Mouse (Mus musculus) embryonic facial prominence, embryonic 11.5 days (tissue): ENCODE data around the gene Acp2. TPM values are rescaled to one million over a fixed set of nuclear protein-coding genes. Genes with fewer than 3 reads are reported as not detected.
A peak's percentile ranks its signal among the peaks of the same experiment; 100 is the strongest.
"Not testable (repeated sequence)": the region's sequence is repeated elsewhere in the genome, so short reads cannot be mapped to it uniquely, and the experiment has no call there.

Source experiments
- ATAC-seq: fragments of 200-750 bp; cut with Nextera tagmentation; replicated peaks from 2 replicates; pipeline ENCODE4 v1.8.0; 2017; ENCODE audit warnings: low read depth; ENCODE audit not compliant: insufficient number of reproducible peaks, low FRiP score, low TSS enrichment
- DNase-seq: peaks from one replicate; pipeline ENCODE4 v3.0.0-alpha.2; 2015; ENCODE audit warnings: low spot score
- H3K27ac ChIP-seq: fragments of 300-500 bp; sonication (generic); replicated peaks from 2 replicates; pipeline ENCODE4 v1.5.1; 2014; ENCODE audit warnings: mild to moderate bottlenecking, low read depth, low read length, control low read depth
- H3K27me3 ChIP-seq: fragments of 300-500 bp; sonication (generic); 2 replicates; pipeline ENCODE4 v1.6.1; 2014; ENCODE audit warnings: mild to moderate bottlenecking, low read length, moderate library complexity, mixed read lengths; ENCODE audit not compliant: control insufficient read depth, insufficient read depth
- H3K36me3 ChIP-seq: fragments of 300-500 bp; sonication (generic); replicated peaks from 2 replicates; pipeline ENCODE4 v1.6.1; 2014; ENCODE audit warnings: low read depth, mild to moderate bottlenecking, low read length, moderate library complexity, mixed read lengths; ENCODE audit not compliant: control insufficient read depth, insufficient read depth
- H3K4me1 ChIP-seq: fragments of 300-500 bp; sonication (generic); 2 replicates; pipeline ENCODE4 v1.6.1; 2014; ENCODE audit warnings: low read length, mixed read lengths; ENCODE audit not compliant: control insufficient read depth, insufficient read depth
- H3K4me2 ChIP-seq: fragments of 300-500 bp; sonication (generic); 2 replicates; pipeline ENCODE4 v1.6.1; 2014; ENCODE audit warnings: low read depth, mild to moderate bottlenecking, control low read depth, low read length, moderate library complexity
- H3K4me3 ChIP-seq: fragments of 300-500 bp; sonication (generic); 2 replicates; pipeline ENCODE4 v1.5.1; 2014; ENCODE audit warnings: low read depth, low read length, control low read depth
- H3K9ac ChIP-seq: fragments of 300-500 bp; sonication (generic); replicated peaks from 2 replicates; pipeline ENCODE4 v1.6.1; 2014; ENCODE audit warnings: mild to moderate bottlenecking, control low read depth, low read length
- H3K9me3 ChIP-seq: fragments of 300-500 bp; sonication (generic); replicated peaks from 2 replicates; pipeline ENCODE4 v1.6.1; 2016; ENCODE audit warnings: mild to moderate bottlenecking, low read length, inconsistent platforms, mixed read lengths; ENCODE audit not compliant: control insufficient read depth
- WGBS: fragments of 180-500 bp; shearing (Covaris S2); extraction: QIAGEN DNeasy Blood & Tissue Kit; methylation state at CpG from one replicate; pipeline ENCODE4 v1.1.7; 2014; 5-methylcytosine and 5-hydroxymethylcytosine counted together
- polyA plus RNA-seq: library from polyadenylated mRNA; unstranded; fragments of >200 nt; fragmentation: Nextera tagmentation; extraction: Ambion mirVana; gene quantifications from 2 replicates; pipeline ENCODE4 v1.2.1, GENCODE M21; 2014

Acp2 gene
- polyA plus RNA-seq, 1 experiment from 2014 or later: 31.1 TPM

GRCm38 (mm10) chr2:91237511-91238080 lies 34.9 kb downstream of the Acp2 start:
- Histone ChIP-seq H3K27ac (peak overlapping the region; percentile 72), H3K4me3 (peak overlapping the region; percentile 49), H3K9ac (peak overlapping the region; percentile 63), H3K4me2 (peak overlapping the region; percentile 69)
- DNase-seq, H3K9me3 ChIP-seq, H3K4me1 ChIP-seq, H3K27me3 ChIP-seq, H3K36me3 ChIP-seq: not testable (repeated sequence)
- peak; percentile 9; the same call in 1 of the 2 replicates for ATAC-seq
- WGBS: 25% methylated on average over 4 of the region's 4 CpGs

- H3K27ac ChIP-seq: no peak overlapping the region
- no peaks in the 10 kb centered on the region for H3K9me3 ChIP-seq
- DNase-seq: no peak
- no peak for ATAC-seq
- no peaks in the 10 kb centered on the region for H3K36me3 ChIP-seq
- H3K27me3 ChIP-seq: no peaks in the 10 kb centered on the region
- H3K4me2 ChIP-seq: no peak overlapping the region
- WGBS: 74% methylated on average over 5 of the region's 5 CpGs
- H3K4me1 ChIP-seq: no peaks in the 10 kb centered on the region
- no peak overlapping the region for H3K9ac ChIP-seq
- no peak overlapping the region for H3K4me3 ChIP-seq
Observed at GRCm38 (mm10) chr2:91242547-91242946, 39.9 kb downstream of the Acp2 start.

DNA sequence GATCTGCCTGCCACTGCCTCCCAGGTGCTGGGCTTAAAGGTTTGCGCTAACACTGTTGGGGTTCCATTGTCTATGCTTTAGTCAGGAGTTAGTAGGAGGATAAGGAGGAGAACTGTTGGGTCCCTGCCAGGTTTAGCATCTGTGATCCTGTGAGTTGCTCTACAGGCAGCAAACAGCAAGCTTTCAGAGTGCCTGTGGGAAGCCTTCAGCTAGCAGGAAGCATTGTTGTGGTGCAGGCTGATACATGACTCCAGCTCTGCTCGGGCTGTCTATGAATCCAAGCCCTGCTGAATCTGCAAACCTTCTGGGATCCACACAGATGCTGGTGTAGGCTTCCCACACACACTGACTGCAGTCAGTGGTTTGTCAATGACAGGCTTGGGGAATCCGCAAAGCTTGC lies 40.7 kb downstream of the Acp2 start:
- H3K36me3 ChIP-seq: no peaks in the 10 kb centered on the region
- no peaks in the 10 kb centered on the region for H3K9me3 ChIP-seq
- no peak overlapping the region for H3K4me3 ChIP-seq
- DNase-seq (no peak), ATAC-seq (no peak)
- H3K4me2 ChIP-seq: no peak overlapping the region
- 63% methylated on average over 3 of the region's 3 CpGs for WGBS
- no peak overlapping the region for H3K27ac ChIP-seq
- H3K4me1 ChIP-seq: no peaks in the 10 kb centered on the region
- no peak overlapping the region for H3K9ac ChIP-seq
- no peaks in the 10 kb centered on the region for H3K27me3 ChIP-seq

DNA sequence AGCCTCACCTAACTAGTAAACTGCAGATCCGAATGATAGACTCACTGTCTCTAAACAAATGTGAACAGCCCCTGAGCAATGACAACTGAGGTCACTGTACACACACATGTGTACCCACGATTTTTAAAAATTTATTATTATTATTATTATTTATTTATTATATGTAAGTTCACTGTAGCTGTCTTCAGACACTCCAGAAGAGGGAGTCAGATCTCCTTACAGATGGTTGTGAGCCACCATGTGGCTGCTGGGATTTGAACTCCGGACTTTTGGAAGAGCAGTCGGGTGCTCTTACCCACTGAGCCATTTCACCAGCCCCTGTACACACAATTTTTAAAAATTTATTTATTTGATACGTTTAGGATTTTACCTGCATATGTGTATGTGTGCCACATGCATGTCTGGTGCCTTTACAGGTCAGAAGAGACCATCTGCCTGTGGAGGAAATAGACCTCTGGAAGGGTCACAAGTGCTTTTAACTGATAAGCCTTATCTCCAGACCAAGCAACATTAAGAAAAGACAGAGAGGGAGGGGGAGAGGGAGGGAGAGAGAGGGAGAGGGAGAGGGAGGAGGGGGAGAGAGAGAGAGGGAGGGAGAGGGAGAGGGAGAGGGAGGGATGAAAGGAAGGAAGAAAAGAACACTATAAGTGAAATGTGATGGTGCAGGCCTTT lies 42.0 kb downstream of the Acp2 start:
- no peak overlapping the region for H3K4me3 ChIP-seq
- 73% methylated on average over 5 of the region's 5 CpGs for WGBS
- H3K27ac ChIP-seq: no peak overlapping the region
- H3K9me3 ChIP-seq: no peaks in the 10 kb centered on the region
- no peaks in the 10 kb centered on the region for H3K27me3 ChIP-seq
- H3K9ac ChIP-seq: no peak overlapping the region
- no peak for DNase-seq
- H3K4me2 ChIP-seq: no peak overlapping the region
- no peaks in the 10 kb centered on the region for H3K36me3 ChIP-seq
- no peak for ATAC-seq
- H3K4me1 ChIP-seq: no peaks in the 10 kb centered on the region

DNA sequence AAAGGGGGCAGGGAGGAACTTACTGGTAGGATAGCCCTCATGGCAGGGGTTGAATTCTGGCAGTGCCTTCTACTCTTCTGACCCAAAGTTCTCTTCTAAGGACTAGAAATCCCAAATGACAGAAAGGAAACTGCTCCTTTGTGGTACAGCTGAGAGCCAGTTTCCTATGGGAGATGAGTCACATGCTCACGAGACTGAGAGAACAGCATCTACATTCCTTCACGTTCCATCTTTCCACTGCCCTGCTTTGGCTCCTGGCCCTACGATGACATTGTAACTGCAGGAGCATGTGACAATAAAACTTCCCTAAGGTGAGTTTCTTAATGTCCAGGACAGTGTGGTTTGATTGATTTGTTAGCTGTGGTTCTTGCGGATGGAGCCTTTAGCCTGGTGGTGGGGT lies 45.7 kb downstream of the Acp2 start:
- DNase-seq (no peak), ATAC-seq (no peak)
- no peak overlapping the region for H3K4me3 ChIP-seq
- H3K36me3 ChIP-seq: no peaks in the 10 kb centered on the region
- no peaks in the 10 kb centered on the region for H3K9me3 ChIP-seq
- no peak overlapping the region for H3K27ac ChIP-seq
- no peaks in the 10 kb centered on the region for H3K4me1 ChIP-seq
- H3K9ac ChIP-seq: no peak overlapping the region
- WGBS: 83% methylated on average over 4 of the region's 4 CpGs
- no peak overlapping the region for H3K4me2 ChIP-seq
- H3K27me3 ChIP-seq: no peaks in the 10 kb centered on the region

DNA sequence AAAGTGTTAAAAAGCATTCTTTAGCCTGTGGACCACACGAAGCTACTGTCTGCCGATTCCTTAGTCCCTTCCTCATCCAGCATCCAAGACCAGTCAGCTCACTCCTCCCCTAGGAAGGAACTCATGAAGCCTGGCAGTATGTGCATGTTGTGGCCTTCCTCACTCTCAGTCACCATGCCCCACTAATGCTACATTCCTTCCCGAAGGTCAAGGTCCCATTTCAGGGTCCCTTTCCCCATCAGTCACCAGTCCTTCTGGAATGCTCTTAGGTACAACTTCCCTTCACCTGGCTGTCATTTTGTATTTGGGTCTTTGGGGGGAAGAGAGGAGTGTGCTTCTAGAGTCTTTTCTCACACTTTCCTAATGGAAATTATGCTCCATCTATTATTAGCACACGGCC lies 49.3 kb downstream of the Acp2 start:
- no peak overlapping the region for H3K9ac ChIP-seq
- H3K36me3 ChIP-seq: no peaks in the 10 kb centered on the region
- H3K4me3 ChIP-seq: no peak overlapping the region
- no peaks in the 10 kb centered on the region for H3K4me1 ChIP-seq
- ATAC-seq (no peak), DNase-seq (no peak)
- no peaks in the 10 kb centered on the region for H3K9me3 ChIP-seq
- H3K27me3 ChIP-seq: no peaks in the 10 kb centered on the region; the same call in 1 of the 2 replicates
- H3K4me2 ChIP-seq: no peak overlapping the region
- 71% methylated on average over 4 of the region's 4 CpGs for WGBS
- H3K27ac ChIP-seq: no peak overlapping the region

DNA sequence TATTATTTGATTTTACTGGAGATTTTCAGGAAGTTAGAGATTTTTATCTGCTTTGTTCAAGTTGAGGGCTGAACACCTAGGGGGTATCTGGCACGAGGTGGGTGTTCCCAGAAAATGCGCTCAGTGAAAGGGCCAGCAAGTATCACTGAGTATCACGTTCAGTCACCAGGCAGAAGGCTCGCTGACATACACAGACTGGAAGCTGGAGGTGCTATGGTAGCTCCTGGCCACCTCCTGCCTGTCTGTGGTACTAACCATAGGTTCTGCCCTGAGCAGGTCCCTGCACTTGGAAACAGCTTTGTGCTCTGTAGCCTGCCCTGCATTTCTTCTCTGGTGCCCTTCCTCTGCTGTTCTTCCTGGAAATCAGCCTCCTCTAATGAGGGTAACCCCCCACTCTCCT lies 49.8 kb downstream of the Acp2 start:
- DNase-seq (no peak), ATAC-seq (no peak)
- Histone ChIP-seq H3K4me3 (no peak overlapping the region), H3K4me2 (no peak overlapping the region), H3K36me3 (no peaks in the 10 kb centered on the region), H3K27me3 (no peaks in the 10 kb centered on the region; the same call in 1 of the 2 replicates), H3K9me3 (no peaks in the 10 kb centered on the region), H3K9ac (no peak overlapping the region), H3K27ac (no peak overlapping the region), H3K4me1 (peaks cover under 1% of the 10 kb centered on the region; the same call in 1 of the 2 replicates)
- WGBS: 46% methylated on average over 4 of the region's 4 CpGs

DNA sequence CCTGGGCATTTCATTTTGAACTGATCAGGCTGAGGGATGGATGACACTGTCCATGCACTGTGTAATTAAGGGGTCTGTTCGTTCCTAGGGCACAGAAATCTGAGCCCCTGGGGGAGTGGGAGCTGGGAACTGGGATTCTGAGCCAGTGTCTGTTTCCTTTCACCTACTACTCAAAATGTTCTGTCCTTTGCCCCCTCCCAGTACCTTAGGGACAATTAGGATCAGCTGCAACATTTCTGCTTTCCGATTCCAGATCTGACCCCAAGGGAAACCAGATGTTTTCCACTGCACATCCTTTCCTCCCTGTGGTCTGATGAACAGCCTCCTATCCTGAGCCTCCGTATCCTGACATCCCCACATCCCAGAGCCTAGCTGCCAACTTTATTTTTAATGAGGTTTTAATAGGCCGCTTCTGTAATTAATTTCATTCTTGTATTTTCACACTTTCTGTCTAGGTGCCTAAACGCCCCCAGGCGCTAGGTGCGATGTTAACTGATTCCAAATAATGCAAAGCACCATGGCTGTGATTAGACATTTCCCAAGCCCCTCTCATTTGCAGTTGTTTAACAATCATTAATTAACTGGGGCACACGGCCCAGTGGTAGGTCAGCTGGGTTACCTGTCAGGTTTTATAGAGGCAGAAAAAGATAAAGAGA lies 52.2 kb downstream of the Acp2 start:
- DNase-seq (peak; percentile 52), ATAC-seq (no peak)
- Histone ChIP-seq H3K4me3 (no peak overlapping the region), H3K36me3 (no peaks in the 10 kb centered on the region), H3K9me3 (no peaks in the 10 kb centered on the region), H3K27ac (no peak overlapping the region), H3K9ac (no peak overlapping the region), H3K4me2 (no peak overlapping the region), H3K27me3 (no peaks in the 10 kb centered on the region; the same call in 1 of the 2 replicates), H3K4me1 (peaks cover 6% of the 10 kb centered on the region)
- WGBS: 19% methylated on average over 8 of the region's 8 CpGs
